Mouse (Mus musculus) megakaryocyte, embryonic 14.5 days (primary cell): ENCODE measurements around the gene Aldh1l1.

Source experiments
- FLI1 ChIP-seq: IDR thresholded peaks from 2 replicates; pipeline ENCODE4 v1.6.1; 2012; ENCODE audit warnings: low read length, inconsistent platforms, mixed read lengths
- GATA1 ChIP-seq: IDR thresholded peaks from 3 replicates; pipeline ENCODE4 v1.6.1; 2012; ENCODE audit warnings: mixed read lengths, low read length, inconsistent platforms, borderline replicate concordance

- no peak for TF ChIP-seq FLI1
- no peak for TF ChIP-seq GATA1
Observed at GRCm38 (mm10) chr6:90568721-90569120, 82.5 kb downstream of the Aldh1l1 start.
